Mouse (Mus musculus) hindbrain, embryonic 16.5 days (tissue): Measurements from ENCODE around the gene Pard3. TPM values are rescaled to one million over a fixed set of nuclear protein-coding genes. Genes with fewer than 3 reads are reported as not detected.

Experiments
- ATAC-seq: fragments of 200-750 bp; cut with Nextera tagmentation; 2 replicates; pipeline ENCODE4 v1.8.0; 2017; ENCODE audit warnings: moderate TSS enrichment, moderate library complexity
- H3K27ac ChIP-seq: fragments of 300-500 bp; sonication (generic); 2 replicates; pipeline ENCODE4 v1.5.1; 2014; ENCODE audit warnings: low read depth, mild to moderate bottlenecking, control low read depth, low read length, moderate library complexity
- H3K27me3 ChIP-seq: fragments of 300-500 bp; sonication (generic); replicated peaks from 2 replicates; pipeline ENCODE4 v1.6.1; 2014; ENCODE audit warnings: low read length; ENCODE audit not compliant: control insufficient read depth, insufficient read depth
- H3K36me3 ChIP-seq: fragments of 300-500 bp; sonication (generic); 2 replicates; pipeline ENCODE4 v1.6.1; 2014; ENCODE audit warnings: mild to moderate bottlenecking, low read length, moderate library complexity, mixed read lengths; ENCODE audit not compliant: control insufficient read depth, insufficient read depth
- H3K4me1 ChIP-seq: fragments of 300-500 bp; sonication (generic); 2 replicates; pipeline ENCODE4 v1.6.1; 2014; ENCODE audit warnings: low read depth, low read length; ENCODE audit not compliant: control insufficient read depth, insufficient read depth
- H3K4me2 ChIP-seq: fragments of 300-500 bp; sonication (generic); 2 replicates; pipeline ENCODE4 v1.6.1; 2014; ENCODE audit warnings: mild to moderate bottlenecking, low read length, control low read depth, moderate library complexity
- H3K4me3 ChIP-seq: fragments of 300-500 bp; sonication (generic); 2 replicates; pipeline ENCODE4 v1.5.1; 2014; ENCODE audit warnings: mild to moderate bottlenecking, low read length, control low read depth, moderate library complexity
- H3K9ac ChIP-seq: fragments of 300-500 bp; sonication (generic); 2 replicates; pipeline ENCODE4 v1.6.1; 2014; ENCODE audit warnings: low read depth, mild to moderate bottlenecking, control low read depth, low read length, moderate library complexity
- H3K9me3 ChIP-seq: fragments of 300-500 bp; sonication (generic); 2 replicates; pipeline ENCODE4 v1.6.1; 2014; ENCODE audit warnings: mild to moderate bottlenecking, low read length, moderate library complexity; ENCODE audit not compliant: control insufficient read depth
- WGBS: fragments of 180-500 bp; shearing (Covaris S2); extraction: QIAGEN DNeasy Blood & Tissue Kit; methylation state at CpG from one replicate; pipeline ENCODE4 v1.1.7; 2014; 5-methylcytosine and 5-hydroxymethylcytosine counted together
- polyA plus RNA-seq: library from polyadenylated mRNA; unstranded; fragments of >200 nt; fragmentation: Nextera tagmentation; extraction: Ambion mirVana; gene quantifications from 2 replicates; pipeline ENCODE4 v1.2.1, GENCODE M21; 2015

Pard3 gene
- polyA plus RNA-seq, 1 experiment from 2014 or later: 12.1 TPM

DNA sequence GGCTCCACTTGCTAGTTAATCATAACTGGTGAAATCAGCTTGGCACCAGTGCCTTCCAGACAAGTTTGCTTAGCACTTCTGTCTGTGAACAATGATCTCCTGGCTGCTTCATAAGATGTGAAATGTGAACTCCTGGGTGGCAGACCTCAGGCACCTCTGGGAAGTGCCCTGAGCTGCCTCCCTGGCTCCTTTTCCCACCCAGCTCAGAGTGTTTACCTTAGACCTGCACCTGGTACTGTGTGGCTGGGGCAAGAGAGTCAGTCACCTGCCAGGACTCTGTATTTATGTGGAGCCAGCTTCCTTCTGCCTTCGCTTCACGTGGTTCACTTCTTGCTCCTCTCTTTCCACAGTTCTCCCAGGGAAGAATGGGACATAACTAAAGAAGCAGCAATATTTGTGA is 77.3 kb downstream of the Pard3 start:
- Histone ChIP-seq H3K36me3 (no peaks in the 10 kb centered on the region), H3K9me3 (no peaks in the 10 kb centered on the region), H3K9ac (no peak overlapping the region), H3K27me3 (no peaks in the 10 kb centered on the region), H3K4me1 (no peaks in the 10 kb centered on the region), H3K4me3 (no peak overlapping the region), H3K27ac (no peak overlapping the region), H3K4me2 (no peak overlapping the region)
- WGBS: 98% methylated on average over 2 of the region's 2 CpGs
- no peak for ATAC-seq

- Histone ChIP-seq H3K9me3 (no peaks in the 10 kb centered on the region), H3K36me3 (no peaks in the 10 kb centered on the region), H3K27me3 (no peaks in the 10 kb centered on the region), H3K27ac (no peak overlapping the region), H3K4me3 (no peak overlapping the region), H3K4me2 (no peak overlapping the region), H3K9ac (no peak overlapping the region), H3K4me1 (no peaks in the 10 kb centered on the region; the same call in 1 of the 2 replicates)
- 69% methylated on average over 7 of the region's 7 CpGs for WGBS
- no peak for ATAC-seq
Measured at GRCm38 (mm10) chr8:127143641-127144040, 79.9 kb downstream of the Pard3 start.

GRCm38 (mm10) chr8:127144562-127144961 is 80.9 kb downstream of the Pard3 start:
- no peaks in the 10 kb centered on the region for H3K9me3 ChIP-seq
- no peak overlapping the region for H3K4me3 ChIP-seq
- WGBS: 67% methylated on average over 4 of the region's 4 CpGs
- no peak overlapping the region for H3K4me2 ChIP-seq
- H3K9ac ChIP-seq: no peak overlapping the region
- ATAC-seq: no peak
- H3K27me3 ChIP-seq: no peaks in the 10 kb centered on the region
- no peak overlapping the region for H3K27ac ChIP-seq
- H3K36me3 ChIP-seq: no peaks in the 10 kb centered on the region
- H3K4me1 ChIP-seq: no peaks in the 10 kb centered on the region; the same call in 1 of the 2 replicates

DNA sequence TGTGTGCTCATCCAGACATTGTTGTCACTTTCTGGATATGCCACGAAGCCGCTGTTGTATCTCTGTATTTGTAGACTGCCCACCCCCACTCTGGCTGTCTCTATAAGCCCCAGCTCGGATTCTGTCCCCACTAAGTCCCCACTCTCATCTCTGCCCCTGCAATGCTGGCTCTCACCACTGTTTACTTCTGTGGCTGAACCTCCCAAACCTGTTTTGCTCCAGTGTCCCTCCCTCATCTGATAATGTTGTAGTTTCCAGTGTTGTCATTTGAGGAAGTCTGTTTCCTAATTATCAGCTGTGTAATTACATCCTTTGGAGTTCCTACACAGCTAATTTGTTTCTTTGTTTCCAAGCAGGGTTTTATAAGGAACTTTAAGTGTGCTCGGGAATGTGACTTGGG is 81.4 kb downstream of the Pard3 start:
- no peak overlapping the region for H3K9ac ChIP-seq
- H3K9me3 ChIP-seq: no peaks in the 10 kb centered on the region
- no peak overlapping the region for H3K27ac ChIP-seq
- WGBS: 66% methylated on average over 4 of the region's 4 CpGs
- no peaks in the 10 kb centered on the region for H3K27me3 ChIP-seq
- no peaks in the 10 kb centered on the region for H3K36me3 ChIP-seq
- H3K4me2 ChIP-seq: no peak overlapping the region
- ATAC-seq: no peak
- H3K4me1 ChIP-seq: no peaks in the 10 kb centered on the region; the same call in 1 of the 2 replicates
- no peak overlapping the region for H3K4me3 ChIP-seq

- H3K4me3 ChIP-seq: no peak overlapping the region
- no peaks in the 10 kb centered on the region; the same call in 1 of the 2 replicates for H3K4me1 ChIP-seq
- H3K9me3 ChIP-seq: no peaks in the 10 kb centered on the region
- H3K9ac ChIP-seq: no peak overlapping the region
- H3K27ac ChIP-seq: no peak overlapping the region
- no peak overlapping the region for H3K4me2 ChIP-seq
- no peaks in the 10 kb centered on the region for H3K27me3 ChIP-seq
- no peak for ATAC-seq
- 71% methylated on average over 4 of the region's 4 CpGs for WGBS
- no peaks in the 10 kb centered on the region for H3K36me3 ChIP-seq
Measured at GRCm38 (mm10) chr8:127146055-127146454, 82.4 kb downstream of the Pard3 start.

DNA sequence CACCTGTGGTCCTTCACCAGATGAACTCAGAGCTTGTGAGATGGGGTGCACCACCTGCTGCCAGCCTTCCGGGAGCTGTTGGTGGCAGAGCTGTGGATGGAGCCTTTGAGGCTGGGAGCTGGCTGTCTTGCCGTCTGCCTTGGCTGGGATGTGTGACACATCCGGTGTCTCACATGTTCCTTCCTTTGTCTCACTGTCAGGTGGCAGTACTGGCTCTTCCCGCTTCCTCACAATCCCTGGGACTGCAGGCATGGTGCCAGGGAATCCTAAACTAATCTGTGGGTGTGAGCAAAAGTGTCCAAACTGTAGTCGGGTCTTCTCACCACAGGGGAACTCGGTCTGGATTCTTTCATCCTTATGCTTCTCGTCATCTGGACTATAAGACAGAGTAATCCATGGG is 85.1 kb downstream of the Pard3 start:
- Histone ChIP-seq H3K9me3 (no peaks in the 10 kb centered on the region), H3K9ac (no peak overlapping the region), H3K4me3 (no peak overlapping the region), H3K27ac (no peak overlapping the region), H3K36me3 (no peaks in the 10 kb centered on the region), H3K4me2 (no peak overlapping the region), H3K27me3 (no peaks in the 10 kb centered on the region), H3K4me1 (no peaks in the 10 kb centered on the region; the same call in 1 of the 2 replicates)
- 51% methylated on average over 7 of the region's 7 CpGs for WGBS
- no peak for ATAC-seq

DNA sequence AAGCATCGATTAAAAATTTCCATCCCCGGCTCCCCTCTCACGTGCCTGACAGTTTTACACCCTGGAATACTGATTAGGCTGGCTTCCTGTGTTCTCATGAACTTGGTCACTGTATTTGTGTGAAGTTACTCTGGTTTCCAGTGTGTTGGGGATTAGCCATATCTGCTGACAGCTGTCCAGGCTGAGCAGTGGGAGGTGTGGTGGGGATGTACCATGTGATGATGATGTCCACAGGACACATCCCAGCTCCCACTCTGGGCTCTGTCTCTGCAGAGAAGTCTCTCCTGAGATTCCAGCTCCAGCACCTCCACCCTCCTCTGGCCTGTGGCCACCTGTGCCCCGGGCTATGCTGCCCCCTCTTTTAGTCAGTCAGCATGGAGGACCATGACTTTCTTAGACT is 87.0 kb downstream of the Pard3 start:
- Histone ChIP-seq H3K4me1 (no peaks in the 10 kb centered on the region; the same call in 1 of the 2 replicates), H3K9me3 (no peaks in the 10 kb centered on the region), H3K36me3 (no peaks in the 10 kb centered on the region), H3K27me3 (no peaks in the 10 kb centered on the region), H3K9ac (no peak overlapping the region), H3K4me2 (no peak overlapping the region), H3K27ac (no peak overlapping the region), H3K4me3 (no peak overlapping the region)
- no peak for ATAC-seq
- 77% methylated on average over 4 of the region's 4 CpGs for WGBS

- H3K9me3 ChIP-seq: no peaks in the 10 kb centered on the region
- H3K27ac ChIP-seq: no peak overlapping the region
- H3K4me1 ChIP-seq: no peaks in the 10 kb centered on the region; the same call in 1 of the 2 replicates
- no peaks in the 10 kb centered on the region for H3K36me3 ChIP-seq
- H3K9ac ChIP-seq: no peak overlapping the region
- WGBS: 46% methylated on average over 3 of the region's 3 CpGs
- no peak overlapping the region for H3K4me3 ChIP-seq
- H3K4me2 ChIP-seq: no peak overlapping the region
- H3K27me3 ChIP-seq: no peaks in the 10 kb centered on the region
- no peak for ATAC-seq
Measured at GRCm38 (mm10) chr8:127151706-127152105, 88.0 kb downstream of the Pard3 start.

GRCm38 (mm10) chr8:127157087-127157486 is 93.4 kb downstream of the Pard3 start:
- Histone ChIP-seq H3K27me3 (no peaks in the 10 kb centered on the region), H3K4me2 (no peak overlapping the region), H3K4me1 (no peaks in the 10 kb centered on the region), H3K27ac (no peak overlapping the region), H3K9ac (no peak overlapping the region), H3K9me3 (no peaks in the 10 kb centered on the region), H3K4me3 (no peak overlapping the region), H3K36me3 (no peaks in the 10 kb centered on the region)
- 71% methylated on average over 8 of the region's 8 CpGs for WGBS
- no peak for ATAC-seq

GRCm38 (mm10) chr8:127159421-127159966 is 95.8 kb downstream of the Pard3 start:
- Histone ChIP-seq H3K9ac (no peak overlapping the region), H3K4me2 (no peak overlapping the region), H3K27ac (no peak overlapping the region), H3K4me1 (no peaks in the 10 kb centered on the region), H3K27me3 (no peaks in the 10 kb centered on the region), H3K36me3 (no peaks in the 10 kb centered on the region), H3K4me3 (no peak overlapping the region), H3K9me3 (no peaks in the 10 kb centered on the region)
- no peak for ATAC-seq
- 75% methylated on average over 3 of the region's 3 CpGs for WGBS
